Mouse (Mus musculus): Measurements from ENCODE around the gene Bbx. TPM values are rescaled to one million over a fixed set of nuclear protein-coding genes. Genes with fewer than 3 reads are reported as not detected.

Gene Bbx
- total and polyA plus RNA-seq, 3 experiments, result 20.6 to 26.2 (median 21.6) TPM

- TF ChIP-seq BHLHE40 (IDR thresholded peaks at IDR 0.05; ENCODE audit: low read depth, low read length), result no peak
- TF ChIP-seq USF1 (IDR thresholded peaks at IDR 0.05; ENCODE audit: low read depth, low read length), result no peak
- peak; percentile 71 for TF ChIP-seq SIN3A (IDR thresholded peaks at IDR 0.05; ENCODE audit: low read length)
- TF ChIP-seq POLR2A (IDR thresholded peaks at IDR 0.05; ENCODE audit: low read depth, low read length), result peak; percentile 59; the same call in 1 of the 2 replicates
- TF ChIP-seq JUN (IDR thresholded peaks at IDR 0.05; ENCODE audit: insufficient read depth, low read depth, low read length), result no peak
- no peak for TF ChIP-seq CTCF (conservative IDR thresholded peaks at IDR 0.05 in 1 of 2, IDR thresholded peaks at IDR 0.05 in 1 of 2; ENCODE audit: low read depth in 2 of 2, low read length in 2 of 2)
- peak; percentile 67; the same call in 1 of the 2 replicates for TF ChIP-seq MAFK (IDR thresholded peaks at IDR 0.05; ENCODE audit: insufficient replicate concordance, low read length)
- no peak for TF ChIP-seq E2F4 (IDR thresholded peaks at IDR 0.05; ENCODE audit: insufficient replicate concordance, low read depth, low read length)
- no peak for TF ChIP-seq ZKSCAN1 (IDR thresholded peaks at IDR 0.05; ENCODE audit: borderline replicate concordance, low read depth, low read length)
- TF ChIP-seq MAX (IDR thresholded peaks at IDR 0.05; ENCODE audit: low read length), result no peak
- no peak for TF ChIP-seq SMC3 (IDR thresholded peaks at IDR 0.05; ENCODE audit: low read depth, low read length)
- 0 out of 2 replicates have a peak, but pooled peaks have one; percentile 50 for TF ChIP-seq RCOR1 (conservative IDR thresholded peaks at IDR 0.05; ENCODE audit: low read depth, low read length)
- peak; percentile 34; the same call in 1 of the 2 replicates for TF ChIP-seq TCF12 (IDR thresholded peaks at IDR 0.05; ENCODE audit: low read depth, low read length)
- peak; percentile 47; the same call in 1 of the 2 replicates for TF ChIP-seq ELF1 (IDR thresholded peaks at IDR 0.05; ENCODE audit: low read depth, low read length)
These were observed 67.8 kb downstream of the Bbx start (continued) for GRCm38 (mm10) chr16:50364189-50365059.

- H3K36me3 ChIP-seq (replicated peaks in 1 of 2; ENCODE audit: control insufficient read depth in 1 of 2, insufficient read depth in 1 of 2, low read length in 1 of 2), result peaks cover 0 to 8% of the 10 kb centered on the region in 2 experiments
- no peak for DNase-seq (ENCODE audit: extremely low read depth)
- in situ Hi-C loops (cut with MboI; ENCODE audit: low pct_ligation_motif_present, low pct_unique_long_range_greater_than_20kb, low sequenced_read_pairs), result no loop called here
- dilution Hi-C loops (cut with MboI; ENCODE audit: extremely low pct_ligation_motif_present, extremely low pct_unique_long_range_greater_than_20kb, low sequenced_read_pairs), result no loop called here
- H3K4me1 ChIP-seq (ENCODE audit: control insufficient read depth in 1 of 2, insufficient read depth in 2 of 2), result peaks cover 8 to 55% of the 10 kb centered on the region in 2 experiments
- peak overlapping the region; percentile 64 for H3K27ac ChIP-seq (ENCODE audit: insufficient read depth, low read depth)
- H3K27me3 ChIP-seq (replicated peaks), result no peaks in the 10 kb centered on the region
- H3K79me2 ChIP-seq (replicated peaks; ENCODE audit: control insufficient read depth, extremely low read depth, insufficient read depth, poor library complexity, severe bottlenecking), result peaks cover 18% of the 10 kb centered on the region
- peak overlapping the region; percentile 94 for H3K4me2 ChIP-seq (ENCODE audit: insufficient read depth, low read depth, poor library complexity, severe bottlenecking)
- H3K9me3 ChIP-seq (replicated peaks; ENCODE audit: low read length), result no peaks in the 10 kb centered on the region
- H3K9ac ChIP-seq (ENCODE audit: insufficient read depth, low read depth), result peak overlapping the region; percentile 74
- 0 out of 2 replicates have a peak, but pooled peaks have one; percentile 14 for TF ChIP-seq CHD1 (IDR thresholded peaks at IDR 0.05; ENCODE audit: low read depth, low read length)
- TF ChIP-seq SIN3A (IDR thresholded peaks at IDR 0.05; ENCODE audit: low read length), result 0 out of 2 replicates have a peak, but pooled peaks have one; percentile 18
- TF ChIP-seq ZMIZ1 (IDR thresholded peaks at IDR 0.05; ENCODE audit: low read depth, low read length), result no peak; the same call in 1 of the 2 replicates
- TF ChIP-seq MXI1 (IDR thresholded peaks at IDR 0.05; ENCODE audit: low read depth, low read length), result peak; percentile 17; the same call in 1 of the 2 replicates
- no peak for TF ChIP-seq NELFE (IDR thresholded peaks at IDR 0.05; ENCODE audit: low read depth, low read length)
- H3K4me3 ChIP-seq (replicated peaks in 1 of 3; ENCODE audit: low read depth in 2 of 3, low read length in 2 of 3, poor library complexity in 1 of 3), result peak overlapping the region; percentile 47 to 68 (median 57)
These were observed 68.6 kb downstream of the Bbx start for GRCm38 (mm10) chr16:50363443-50364188.
